Mouse (Mus musculus): Measurements from ENCODE around the gene Nsun4.

DNA sequence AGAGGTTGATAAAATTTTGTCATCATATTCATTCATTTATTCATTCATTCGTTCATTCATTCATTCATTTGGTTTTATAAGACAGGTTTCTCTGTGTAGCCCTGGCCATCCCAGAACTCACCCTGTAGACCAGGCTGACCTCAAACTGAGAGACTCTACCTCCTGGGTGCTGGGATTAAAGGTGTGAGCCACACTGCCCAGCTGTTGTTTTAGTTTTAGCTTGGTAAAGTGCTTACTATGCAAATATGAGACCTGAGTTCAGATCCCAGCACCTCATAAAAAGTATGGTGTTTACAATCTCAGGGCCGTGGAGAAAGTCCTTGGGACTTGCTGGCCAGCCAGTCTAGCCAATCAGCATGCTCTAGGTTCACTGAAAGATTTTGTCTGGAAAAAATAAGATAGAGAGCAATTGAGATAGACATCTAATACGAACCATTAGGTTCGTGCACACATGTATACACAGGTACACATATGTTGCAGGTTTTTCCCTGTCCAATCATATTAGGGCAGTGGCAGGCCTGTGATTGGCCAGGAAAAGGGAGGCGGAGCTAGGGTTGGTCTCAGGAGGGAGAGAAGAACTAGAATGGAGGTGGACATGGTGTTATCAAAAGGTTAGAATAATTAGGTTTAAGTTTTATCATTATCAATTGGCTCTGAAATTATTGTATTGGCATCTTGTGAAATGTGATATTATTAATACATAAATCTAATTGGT is 5.5 kb upstream of the Nsun4 start:
- no peak for TF ChIP-seq E2F4 (IDR thresholded peaks at IDR 0.05; ENCODE audit: insufficient read depth)
- no peak for TF ChIP-seq USF1 (IDR thresholded peaks at IDR 0.05; ENCODE audit: low read depth)
- TF ChIP-seq POLR2A (IDR thresholded peaks at IDR 0.05; ENCODE audit: insufficient read length, low read depth), result no peak
- TF ChIP-seq POLR2AphosphoS2 (IDR thresholded peaks at IDR 0.05; ENCODE audit: insufficient read length, low read depth), result no peak
- TF ChIP-seq CEBPB (IDR thresholded peaks at IDR 0.05; ENCODE audit: insufficient read depth, poor library complexity, severe bottlenecking), result no peak
- TF ChIP-seq MAX (IDR thresholded peaks at IDR 0.05; ENCODE audit: low read depth), result no peak
- TF ChIP-seq SRF (IDR thresholded peaks at IDR 0.05; ENCODE audit: control insufficient read depth, insufficient read length, low read depth), result no peak
- TF ChIP-seq TCF3 (IDR thresholded peaks at IDR 0.05; ENCODE audit: insufficient read length, low read depth), result no peak
- TF ChIP-seq TCF12 (IDR thresholded peaks at IDR 0.05; ENCODE audit: insufficient read depth, poor library complexity, severe bottlenecking), result no peak
- no peak for TF ChIP-seq MYOD1 (IDR thresholded peaks at IDR 0.05; ENCODE audit: control insufficient read depth in 1 of 3, insufficient read length in 2 of 3, low read depth in 2 of 3)
